Mouse (Mus musculus) liver, postnatal 0 days (tissue): ENCODE data around the gene Twf2. TPM values are rescaled to one million over a fixed set of nuclear protein-coding genes. Genes with fewer than 3 reads are reported as not detected.
A peak's percentile ranks its signal among the peaks of the same experiment; 100 is the strongest.

ENCODE experiments used
- ATAC-seq: fragments of 200-750 bp; cut with Nextera tagmentation; 2 replicates; pipeline ENCODE4 v1.8.0; 2017; ENCODE audit warnings: mild to moderate bottlenecking, moderate library complexity
- DNase-seq: peaks from one replicate; pipeline ENCODE4 v3.0.0-alpha.2; 2016
- H3K27ac ChIP-seq: fragments of 300-500 bp; sonication (generic); 2 replicates; pipeline ENCODE4 v1.5.1; 2014; ENCODE audit warnings: antibody characterized with exemption, moderate library complexity, mild to moderate bottlenecking, low read depth
- H3K27me3 ChIP-seq: fragments of 300-500 bp; sonication (generic); 2 replicates; pipeline ENCODE4 v1.6.1; 2014; ENCODE audit warnings: low read length, control low read depth, mixed read lengths; ENCODE audit not compliant: insufficient read depth
- H3K36me3 ChIP-seq: fragments of 300-500 bp; sonication (generic); replicated peaks from 2 replicates; pipeline ENCODE4 v1.6.1; 2014; ENCODE audit warnings: mild to moderate bottlenecking, control low read depth, low read length, moderate library complexity, mixed read lengths; ENCODE audit not compliant: insufficient read depth
- H3K4me1 ChIP-seq: fragments of 300-500 bp; sonication (generic); 2 replicates; pipeline ENCODE4 v1.6.1; 2014; ENCODE audit warnings: antibody characterized with exemption, mild to moderate bottlenecking, control low read depth; ENCODE audit not compliant: insufficient read depth
- H3K4me2 ChIP-seq: fragments of 300-500 bp; sonication (generic); 2 replicates; pipeline ENCODE4 v1.6.1; 2014; ENCODE audit warnings: low read depth, mild to moderate bottlenecking, low read length, moderate library complexity, mixed read lengths
- H3K4me3 ChIP-seq: fragments of 300-500 bp; sonication (generic); 2 replicates; pipeline ENCODE4 v1.5.1; 2014; ENCODE audit warnings: low read depth, low read length
- H3K9ac ChIP-seq: fragments of 300-500 bp; sonication (generic); replicated peaks from 2 replicates; pipeline ENCODE4 v1.6.1; 2014; ENCODE audit warnings: mild to moderate bottlenecking, moderate library complexity
- H3K9me3 ChIP-seq: fragments of 300-500 bp; sonication (generic); 2 replicates; pipeline ENCODE4 v1.6.1; 2016; ENCODE audit warnings: mild to moderate bottlenecking, control low read depth, low read length, mixed read lengths
- CTCF ChIP-seq: sonication (generic); IDR thresholded peaks from 2 replicates; pipeline ENCODE4 v1.5.1; 2016; ENCODE audit warnings: antibody characterized with exemption, low read depth
- EP300 ChIP-seq: IDR thresholded peaks from 2 replicates; pipeline ENCODE4 v1.6.1; 2016; ENCODE audit warnings: antibody characterized with exemption, low read depth, mild to moderate bottlenecking
- WGBS: fragments of 180-500 bp; shearing (Covaris S2); extraction: QIAGEN DNeasy Blood & Tissue Kit; methylation state at CpG from one replicate; pipeline ENCODE4 v1.1.7; 2014; ENCODE audit not compliant: insufficient replicate concordance; 5-methylcytosine and 5-hydroxymethylcytosine counted together
- polyA plus RNA-seq: library from polyadenylated mRNA; unstranded; fragments of >200 nt; fragmentation: Nextera tagmentation; extraction: Ambion mirVana; gene quantifications from 2 replicates; pipeline ENCODE4 v1.2.1, GENCODE M21; 2015

Gene Twf2
- polyA plus RNA-seq, 1 experiment from 2014 or later = 23.0 TPM

- Histone ChIP-seq H3K27ac (peak overlapping the region; percentile 58), H3K9ac (no peak overlapping the region), H3K4me2 (no peak overlapping the region), H3K27me3 (peaks cover 4% of the 10 kb centered on the region; the same call in 1 of the 2 replicates), H3K9me3 (no peaks in the 10 kb centered on the region), H3K4me1 (peaks cover 11% of the 10 kb centered on the region), H3K36me3 (peaks cover 24% of the 10 kb centered on the region), H3K4me3 (no peak overlapping the region)
- peak; percentile 52 for ATAC-seq
- WGBS = 51% methylated on average over 9 of the region's 9 CpGs
- TF ChIP-seq EP300 (no peak), CTCF (no peak)
- no peak for DNase-seq
Observed at GRCm38 (mm10) chr9:106230051-106230733, 27.3 kb downstream of the Twf2 start.

- Histone ChIP-seq H3K9me3 (no peaks in the 10 kb centered on the region), H3K36me3 (peaks cover 29% of the 10 kb centered on the region), H3K4me1 (peaks cover 10% of the 10 kb centered on the region), H3K4me3 (no peak overlapping the region), H3K27me3 (peaks cover 4% of the 10 kb centered on the region; the same call in 1 of the 2 replicates), H3K27ac (peak overlapping the region; percentile 58), H3K4me2 (no peak overlapping the region), H3K9ac (no peak overlapping the region)
- DNase-seq (no peak), ATAC-seq (no peak)
- WGBS = 33% methylated on average over 3 of the region's 3 CpGs
- TF ChIP-seq CTCF (peak; percentile 38; the same call in 1 of the 2 replicates), EP300 (no peak)
Observed at GRCm38 (mm10) chr9:106230734-106231106, 27.8 kb downstream of the Twf2 start.

GRCm38 (mm10) chr9:106231220-106231619, 28.3 kb downstream of the Twf2 start:
- no peak for TF ChIP-seq EP300
- TF ChIP-seq CTCF = no peak
- Histone ChIP-seq H3K36me3 (peaks cover 33% of the 10 kb centered on the region), H3K4me1 (peaks cover 5% of the 10 kb centered on the region), H3K4me3 (no peak overlapping the region), H3K9ac (no peak overlapping the region), H3K4me2 (no peak overlapping the region), H3K27ac (no peak overlapping the region), H3K27me3 (peaks cover 2% of the 10 kb centered on the region; the same call in 1 of the 2 replicates), H3K9me3 (no peaks in the 10 kb centered on the region)
- ATAC-seq (no peak), DNase-seq (no peak)
- WGBS = 60% methylated on average over 7 of the region's 7 CpGs

- Histone ChIP-seq H3K36me3 (peaks cover 39% of the 10 kb centered on the region), H3K4me1 (peaks cover 6% of the 10 kb centered on the region), H3K9me3 (no peaks in the 10 kb centered on the region), H3K4me3 (no peak overlapping the region), H3K27ac (no peak overlapping the region), H3K27me3 (no peaks in the 10 kb centered on the region), H3K4me2 (no peak overlapping the region), H3K9ac (no peak overlapping the region)
- ATAC-seq = no peak
- no peak for DNase-seq
- TF ChIP-seq EP300 (no peak), CTCF (no peak)
- WGBS = 71% methylated on average over 4 of the region's 4 CpGs
Observed at GRCm38 (mm10) chr9:106231816-106232215, 28.9 kb downstream of the Twf2 start.

DNA sequence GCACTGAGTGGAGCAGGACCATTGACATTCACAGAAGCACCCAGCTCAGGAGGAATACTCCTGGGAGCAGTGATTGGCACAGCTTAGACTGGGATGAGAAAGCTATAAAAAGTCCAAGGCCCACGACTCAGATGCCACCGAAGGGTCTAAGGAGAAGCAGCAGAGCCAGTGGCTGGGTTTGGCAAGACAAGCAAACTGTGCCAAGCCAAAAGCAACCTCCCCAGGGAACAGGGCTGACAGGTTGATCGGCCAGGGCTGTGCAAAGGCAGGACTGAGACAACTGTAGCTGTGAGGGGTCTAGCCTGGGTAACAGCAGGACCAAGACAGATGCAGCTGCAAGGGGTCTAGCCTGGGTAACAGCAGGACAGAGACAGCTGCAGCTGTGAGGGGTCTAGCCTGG, 30.0 kb downstream of the Twf2 start:
- Histone ChIP-seq H3K27me3 (no peaks in the 10 kb centered on the region), H3K4me1 (peaks cover 6% of the 10 kb centered on the region), H3K9me3 (no peaks in the 10 kb centered on the region), H3K36me3 (peaks cover 50% of the 10 kb centered on the region), H3K27ac (no peak overlapping the region), H3K4me2 (no peak overlapping the region), H3K9ac (no peak overlapping the region), H3K4me3 (no peak overlapping the region)
- TF ChIP-seq CTCF (no peak), EP300 (no peak)
- DNase-seq (no peak), ATAC-seq (no peak)
- WGBS = 78% methylated on average over 3 of the region's 3 CpGs

GRCm38 (mm10) chr9:106233953-106234352, 31.0 kb downstream of the Twf2 start:
- Histone ChIP-seq H3K9me3 (no peaks in the 10 kb centered on the region), H3K4me2 (no peak overlapping the region), H3K4me1 (peaks cover 6% of the 10 kb centered on the region), H3K36me3 (peaks cover 60% of the 10 kb centered on the region), H3K4me3 (no peak overlapping the region), H3K9ac (no peak overlapping the region), H3K27me3 (no peaks in the 10 kb centered on the region), H3K27ac (no peak overlapping the region)
- DNase-seq (no peak), ATAC-seq (no peak)
- TF ChIP-seq CTCF = no peak
- TF ChIP-seq EP300 = no peak
- 79% methylated on average over 6 of the region's 6 CpGs for WGBS
